Mouse (Mus musculus) stomach, embryonic 16.5 days (tissue): ENCODE measurements at regions not wholly inside any gene's neighbourhood (a gene's known extent, or its start where the extent isn't known, plus 50 kb on each side); places are given as distances from the start of the nearest gene placed in this dataset.

Source experiments
- ATAC-seq: fragments of 200-750 bp; cut with Nextera tagmentation; 2 replicates; pipeline ENCODE4 v1.8.0; 2017; ENCODE audit warnings: moderate number of reproducible peaks, moderate TSS enrichment; ENCODE audit not compliant: insufficient read depth, low FRiP score
- H3K27ac ChIP-seq: fragments of 300-500 bp; sonication (generic); 2 replicates; pipeline ENCODE4 v1.5.1; 2014; ENCODE audit warnings: low read length
- H3K27me3 ChIP-seq: fragments of 300-500 bp; sonication (generic); 2 replicates; pipeline ENCODE4 v1.6.1; 2014; ENCODE audit warnings: low read length, control low read depth, mixed read lengths; ENCODE audit not compliant: control insufficient read depth, insufficient read depth
- H3K36me3 ChIP-seq: fragments of 300-500 bp; sonication (generic); 2 replicates; pipeline ENCODE4 v1.6.1; 2014; ENCODE audit warnings: low read length; ENCODE audit not compliant: control insufficient read depth, insufficient read depth
- H3K4me1 ChIP-seq: fragments of 300-500 bp; sonication (generic); 2 replicates; pipeline ENCODE4 v1.6.1; 2014; ENCODE audit warnings: low read length, control low read depth, mixed read lengths; ENCODE audit not compliant: control insufficient read depth, insufficient read depth
- H3K4me2 ChIP-seq: fragments of 300-500 bp; sonication (generic); 2 replicates; pipeline ENCODE4 v1.6.1; 2014; ENCODE audit warnings: low read depth, low read length, mixed read lengths
- H3K4me3 ChIP-seq: fragments of 300-500 bp; sonication (generic); replicated peaks from 2 replicates; pipeline ENCODE4 v1.5.1; 2014; ENCODE audit warnings: mild to moderate bottlenecking, low read length
- H3K9ac ChIP-seq: fragments of 300-500 bp; sonication (generic); 2 replicates; pipeline ENCODE4 v1.6.1; 2014; ENCODE audit warnings: low read length
- H3K9me3 ChIP-seq: fragments of 300-500 bp; sonication (generic); replicated peaks from 2 replicates; pipeline ENCODE4 v1.6.1; 2016; ENCODE audit warnings: low read length, control low read depth; ENCODE audit not compliant: control insufficient read depth
- WGBS: fragments of 180-500 bp; shearing (Covaris S2); extraction: QIAGEN DNeasy Blood & Tissue Kit; methylation state at CpG from one replicate; pipeline ENCODE4 v1.1.7; 2014; 5-methylcytosine and 5-hydroxymethylcytosine counted together

GRCm38 (mm10) chr15:51586146-51586545 lies 2298.6 kb upstream of the Gm7489 start:
- no peak overlapping the region for H3K9ac ChIP-seq
- 77% methylated on average over 5 of the region's 5 CpGs for WGBS
- no peaks in the 10 kb centered on the region for H3K9me3 ChIP-seq
- no peak for ATAC-seq
- H3K27ac ChIP-seq, result no peak overlapping the region
- H3K4me3 ChIP-seq, result no peak overlapping the region
- H3K4me2 ChIP-seq, result no peak overlapping the region
- H3K36me3 ChIP-seq, result no peaks in the 10 kb centered on the region
- no peaks in the 10 kb centered on the region for H3K4me1 ChIP-seq
- no peaks in the 10 kb centered on the region for H3K27me3 ChIP-seq

- Histone ChIP-seq H3K9ac (no peak overlapping the region), H3K27ac (no peak overlapping the region)
- ATAC-seq, result no peak
These were observed 2293.2 kb upstream of the Gm7489 start for GRCm38 (mm10) chr15:51591406-51592068.

GRCm38 (mm10) chr15:51592069-51592435 lies 2292.7 kb upstream of the Gm7489 start:
- peak; percentile 33; the same call in 1 of the 2 replicates for ATAC-seq
- Histone ChIP-seq H3K9ac (no peak overlapping the region), H3K36me3 (no peaks in the 10 kb centered on the region), H3K4me1 (0 out of 2 replicates have a peak, but pooled peaks cover 4% of the 10 kb centered on the region), H3K27me3 (no peaks in the 10 kb centered on the region), H3K27ac (no peak overlapping the region), H3K4me2 (peak overlapping the region; percentile 49; the same call in 1 of the 2 replicates), H3K4me3 (no peak overlapping the region), H3K9me3 (no peaks in the 10 kb centered on the region)
- 49% methylated on average over 9 of the region's 9 CpGs for WGBS

More at GRCm38 (mm10) chr15:51591406-51592068, 2293.2 kb upstream of the Gm7489 start:
- Histone ChIP-seq H3K4me1 (0 out of 2 replicates have a peak, but pooled peaks cover 4% of the 10 kb centered on the region), H3K4me3 (no peak overlapping the region), H3K4me2 (peak overlapping the region; percentile 49; the same call in 1 of the 2 replicates), H3K36me3 (no peaks in the 10 kb centered on the region), H3K9me3 (no peaks in the 10 kb centered on the region), H3K27me3 (no peaks in the 10 kb centered on the region)
- WGBS, result 47% methylated on average over 17 of the region's 17 CpGs

GRCm38 (mm10) chr15:51592511-51593498 lies 2291.9 kb upstream of the Gm7489 start:
- peak; percentile 40; the same call in 1 of the 2 replicates for ATAC-seq

GRCm38 (mm10) chr15:51594060-51594459 lies 2290.6 kb upstream of the Gm7489 start:
- Histone ChIP-seq H3K9ac (no peak overlapping the region), H3K9me3 (no peaks in the 10 kb centered on the region), H3K27ac (no peak overlapping the region), H3K4me1 (0 out of 2 replicates have a peak, but pooled peaks cover 4% of the 10 kb centered on the region), H3K27me3 (no peaks in the 10 kb centered on the region), H3K4me2 (no peak overlapping the region), H3K4me3 (no peak overlapping the region), H3K36me3 (no peaks in the 10 kb centered on the region)
- WGBS, result 62% methylated on average over 5 of the region's 5 CpGs
- no peak for ATAC-seq

More at GRCm38 (mm10) chr15:51592511-51593498, 2291.9 kb upstream of the Gm7489 start:
- 68% methylated on average over 13 of the region's 13 CpGs for WGBS
- Histone ChIP-seq H3K27me3 (no peaks in the 10 kb centered on the region), H3K9ac (no peak overlapping the region), H3K36me3 (no peaks in the 10 kb centered on the region), H3K27ac (no peak overlapping the region), H3K4me2 (peak overlapping the region; percentile 3; the same call in 1 of the 2 replicates), H3K9me3 (no peaks in the 10 kb centered on the region), H3K4me3 (no peak overlapping the region), H3K4me1 (0 out of 2 replicates have a peak, but pooled peaks cover 4% of the 10 kb centered on the region)

- no peak overlapping the region for H3K4me3 ChIP-seq
- no peak overlapping the region for H3K27ac ChIP-seq
- 70% methylated on average over 1 of the region's 1 CpGs for WGBS
- no peaks in the 10 kb centered on the region for H3K9me3 ChIP-seq
- ATAC-seq, result no peak
- H3K4me1 ChIP-seq, result 0 out of 2 replicates have a peak, but pooled peaks cover 4% of the 10 kb centered on the region
- H3K9ac ChIP-seq, result no peak overlapping the region
- no peaks in the 10 kb centered on the region for H3K27me3 ChIP-seq
- H3K4me2 ChIP-seq, result no peak overlapping the region
- no peaks in the 10 kb centered on the region for H3K36me3 ChIP-seq
These were observed 2289.1 kb upstream of the Gm7489 start for GRCm38 (mm10) chr15:51595655-51596054.

- Histone ChIP-seq H3K9me3 (no peaks in the 10 kb centered on the region), H3K27ac (no peak overlapping the region), H3K4me3 (no peak overlapping the region), H3K4me1 (0 out of 2 replicates have a peak, but pooled peaks cover 2% of the 10 kb centered on the region), H3K4me2 (no peak overlapping the region), H3K9ac (no peak overlapping the region), H3K27me3 (no peaks in the 10 kb centered on the region), H3K36me3 (no peaks in the 10 kb centered on the region)
- WGBS, result 81% methylated on average over 3 of the region's 3 CpGs
- no peak for ATAC-seq
These were observed 2286.9 kb upstream of the Gm7489 start for GRCm38 (mm10) chr15:51597841-51598240.

GRCm38 (mm10) chr15:51601128-51601855 lies 2283.4 kb upstream of the Gm7489 start:
- H3K9me3 ChIP-seq, result no peaks in the 10 kb centered on the region
- no peaks in the 10 kb centered on the region for H3K36me3 ChIP-seq
- H3K9ac ChIP-seq, result no peak overlapping the region
- no peak overlapping the region for H3K27ac ChIP-seq
- H3K4me3 ChIP-seq, result no peak overlapping the region
- H3K4me2 ChIP-seq, result no peak overlapping the region
- ATAC-seq, result no peak
- WGBS, result 53% methylated on average over 10 of the region's 10 CpGs
- H3K4me1 ChIP-seq, result no peaks in the 10 kb centered on the region
- no peaks in the 10 kb centered on the region for H3K27me3 ChIP-seq
